Mouse (Mus musculus): ENCODE measurements around the gene Gpatch2. TPM values are rescaled to one million over a fixed set of nuclear protein-coding genes. Genes with fewer than 3 reads are reported as not detected.

The Gpatch2 gene
- polyA plus RNA-seq, 1 experiment from 2014 or later, result 11.9 TPM

- ATAC-seq (no peak), DNase-seq (ENCODE audit: low spot score) (no peak)
- Histone ChIP-seq H3K36me3 (ENCODE audit: insufficient read depth, low read length) (no peaks in the 10 kb centered on the region), H3K9me3 (ENCODE audit: low read length) (no peaks in the 10 kb centered on the region), H3K9ac (replicated peaks; ENCODE audit: low read depth) (no peak overlapping the region), H3K4me2 (replicated peaks; ENCODE audit: low read depth, low read length) (no peak overlapping the region), H3K4me1 (ENCODE audit: insufficient read depth, low read depth, low read length) (peaks cover 7% of the 10 kb centered on the region; the same call in 1 of the 2 replicates), H3K4me3 (ENCODE audit: low read depth, low read length) (no peak overlapping the region), H3K27ac (ENCODE audit: low read length) (no peak overlapping the region), H3K27me3 (replicated peaks; ENCODE audit: insufficient read depth, low read length) (no peaks in the 10 kb centered on the region)
- TF ChIP-seq EP300 (IDR thresholded peaks at IDR 0.05), result no peak
- TF ChIP-seq CTCF (IDR thresholded peaks at IDR 0.05), result no peak
- WGBS, result 54% methylated on average over 3 of the region's 3 CpGs
Observed at GRCm38 (mm10) chr1:187293233-187293632, 77.9 kb downstream of the Gpatch2 start.

GRCm38 (mm10) chr1:187294522-187294921 lies 79.2 kb downstream of the Gpatch2 start:
- H3K27me3 ChIP-seq (replicated peaks; ENCODE audit: insufficient read depth, low read length), result no peaks in the 10 kb centered on the region
- TF ChIP-seq CTCF (IDR thresholded peaks at IDR 0.05), result no peak
- TF ChIP-seq EP300 (IDR thresholded peaks at IDR 0.05), result no peak
- ATAC-seq (peak; percentile 55), DNase-seq (ENCODE audit: low spot score) (peak; percentile 46)
- H3K27ac ChIP-seq (ENCODE audit: low read length), result no peak overlapping the region
- H3K4me3 ChIP-seq (ENCODE audit: low read depth, low read length), result no peak overlapping the region
- WGBS, result 66% methylated on average over 5 of the region's 5 CpGs
- no peaks in the 10 kb centered on the region for H3K9me3 ChIP-seq (ENCODE audit: low read length)
- H3K36me3 ChIP-seq (ENCODE audit: insufficient read depth, low read length), result no peaks in the 10 kb centered on the region
- H3K4me1 ChIP-seq (ENCODE audit: insufficient read depth, low read depth, low read length), result peaks cover 7% of the 10 kb centered on the region; the same call in 1 of the 2 replicates
- H3K9ac ChIP-seq (replicated peaks; ENCODE audit: low read depth), result no peak overlapping the region
- H3K4me2 ChIP-seq (replicated peaks; ENCODE audit: low read depth, low read length), result no peak overlapping the region

GRCm38 (mm10) chr1:187295038-187295559 lies 79.8 kb downstream of the Gpatch2 start:
- 93% methylated on average over 6 of the region's 6 CpGs for WGBS
- no peak overlapping the region for H3K4me3 ChIP-seq (ENCODE audit: low read depth, low read length)

GRCm38 (mm10) chr1:187295711-187296110 lies 80.4 kb downstream of the Gpatch2 start:
- Histone ChIP-seq H3K27me3 (replicated peaks; ENCODE audit: insufficient read depth, low read length) (no peaks in the 10 kb centered on the region), H3K9me3 (ENCODE audit: low read length) (no peaks in the 10 kb centered on the region), H3K27ac (ENCODE audit: low read length) (no peak overlapping the region), H3K9ac (replicated peaks; ENCODE audit: low read depth) (no peak overlapping the region), H3K4me2 (replicated peaks; ENCODE audit: low read depth, low read length) (no peak overlapping the region), H3K36me3 (ENCODE audit: insufficient read depth, low read length) (no peaks in the 10 kb centered on the region), H3K4me1 (ENCODE audit: insufficient read depth, low read depth, low read length) (peaks cover 7% of the 10 kb centered on the region; the same call in 1 of the 2 replicates), H3K4me3 (ENCODE audit: low read depth, low read length) (no peak overlapping the region)
- 85% methylated on average over 1 of the region's 1 CpGs for WGBS
- ATAC-seq, result no peak
- DNase-seq (ENCODE audit: low spot score), result no peak
- TF ChIP-seq EP300 (IDR thresholded peaks at IDR 0.05), result no peak
- no peak for TF ChIP-seq CTCF (IDR thresholded peaks at IDR 0.05)

More at GRCm38 (mm10) chr1:187295038-187295559, 79.8 kb downstream of the Gpatch2 start:
- H3K4me1 ChIP-seq (ENCODE audit: insufficient read depth, low read depth, low read length), result peaks cover 7% of the 10 kb centered on the region; the same call in 1 of the 2 replicates
- H3K27me3 ChIP-seq (replicated peaks; ENCODE audit: insufficient read depth, low read length), result no peaks in the 10 kb centered on the region
- DNase-seq (ENCODE audit: low spot score), result no peak
- no peak overlapping the region for H3K9ac ChIP-seq (replicated peaks; ENCODE audit: low read depth)
- H3K36me3 ChIP-seq (ENCODE audit: insufficient read depth, low read length), result no peaks in the 10 kb centered on the region
- no peak overlapping the region for H3K4me2 ChIP-seq (replicated peaks; ENCODE audit: low read depth, low read length)
- no peak overlapping the region for H3K27ac ChIP-seq (ENCODE audit: low read length)
- no peak for TF ChIP-seq CTCF (IDR thresholded peaks at IDR 0.05)
- TF ChIP-seq EP300 (IDR thresholded peaks at IDR 0.05), result no peak
- no peaks in the 10 kb centered on the region for H3K9me3 ChIP-seq (ENCODE audit: low read length)
- ATAC-seq, result no peak

GRCm38 (mm10) chr1:187299236-187299635 lies 83.9 kb downstream of the Gpatch2 start:
- H3K9ac ChIP-seq (replicated peaks; ENCODE audit: low read depth), result no peak overlapping the region
- DNase-seq (ENCODE audit: low spot score), result no peak
- H3K4me3 ChIP-seq (ENCODE audit: low read depth, low read length), result no peak overlapping the region
- peaks cover under 1% of the 10 kb centered on the region; the same call in 1 of the 2 replicates for H3K4me1 ChIP-seq (ENCODE audit: insufficient read depth, low read depth, low read length)
- no peaks in the 10 kb centered on the region for H3K9me3 ChIP-seq (ENCODE audit: low read length)
- no peak overlapping the region for H3K4me2 ChIP-seq (replicated peaks; ENCODE audit: low read depth, low read length)
- H3K27ac ChIP-seq (ENCODE audit: low read length), result no peak overlapping the region
- ATAC-seq, result no peak
- H3K36me3 ChIP-seq (ENCODE audit: insufficient read depth, low read length), result no peaks in the 10 kb centered on the region
- no peaks in the 10 kb centered on the region for H3K27me3 ChIP-seq (replicated peaks; ENCODE audit: insufficient read depth, low read length)
- WGBS, result 64% methylated on average over 4 of the region's 4 CpGs
- no peak for TF ChIP-seq EP300 (IDR thresholded peaks at IDR 0.05)
- no peak for TF ChIP-seq CTCF (IDR thresholded peaks at IDR 0.05)

DNA sequence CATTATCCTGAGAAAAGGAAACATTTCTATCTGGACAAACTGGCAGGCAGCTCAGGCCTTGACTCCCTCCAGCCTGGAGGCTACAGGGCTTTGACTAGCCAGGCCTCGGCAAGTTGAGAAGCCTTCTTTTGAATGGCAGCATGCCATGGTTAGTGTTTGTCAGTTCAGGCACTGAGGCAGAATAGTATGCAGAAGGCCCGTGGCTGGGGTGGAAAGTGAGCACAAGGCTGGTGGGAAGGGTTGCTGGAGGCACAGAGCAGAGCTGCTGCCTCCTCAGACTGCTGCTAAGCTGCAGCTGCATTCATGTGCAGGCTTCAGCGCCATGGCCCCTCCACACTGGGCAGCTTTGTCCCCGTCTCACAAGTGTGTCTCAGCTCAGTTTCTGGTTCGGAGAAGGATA lies 85.3 kb downstream of the Gpatch2 start:
- no peak for ATAC-seq
- Histone ChIP-seq H3K4me1 (ENCODE audit: insufficient read depth, low read depth, low read length) (no peaks in the 10 kb centered on the region), H3K9ac (replicated peaks; ENCODE audit: low read depth) (no peak overlapping the region), H3K9me3 (ENCODE audit: low read length) (no peaks in the 10 kb centered on the region), H3K4me2 (replicated peaks; ENCODE audit: low read depth, low read length) (no peak overlapping the region), H3K36me3 (ENCODE audit: insufficient read depth, low read length) (no peaks in the 10 kb centered on the region), H3K4me3 (ENCODE audit: low read depth, low read length) (no peak overlapping the region), H3K27me3 (replicated peaks; ENCODE audit: insufficient read depth, low read length) (no peaks in the 10 kb centered on the region), H3K27ac (ENCODE audit: low read length) (no peak overlapping the region)
- TF ChIP-seq CTCF (IDR thresholded peaks at IDR 0.05), result no peak
- TF ChIP-seq EP300 (IDR thresholded peaks at IDR 0.05), result no peak
- DNase-seq (ENCODE audit: low spot score), result no peak
- WGBS, result 55% methylated on average over 5 of the region's 5 CpGs
